Mouse (Mus musculus) limb, embryonic 14.5 days (tissue): ENCODE measurements around the gene Gm49387. TPM values are rescaled to one million over a fixed set of nuclear protein-coding genes. Genes with fewer than 3 reads are reported as not detected.

Source experiments
- ATAC-seq: fragments of 200-750 bp; cut with Nextera tagmentation; 2 replicates; pipeline ENCODE4 v1.8.0; 2017; ENCODE audit warnings: low read depth, moderate number of reproducible peaks, moderate TSS enrichment; ENCODE audit not compliant: low FRiP score
- DNase-seq: peaks from one replicate; pipeline ENCODE4 v3.0.0-alpha.2; 2015; ENCODE audit warnings: low spot score
- H3K27ac ChIP-seq: fragments of 300-500 bp; sonication (generic); replicated peaks from 2 replicates; pipeline ENCODE4 v1.5.1; 2014; ENCODE audit warnings: low read depth, mild to moderate bottlenecking, low read length, moderate library complexity, mixed read lengths
- H3K27me3 ChIP-seq: fragments of 300-500 bp; sonication (generic); 2 replicates; pipeline ENCODE4 v1.6.1; 2014; ENCODE audit warnings: low read length, mixed read lengths; ENCODE audit not compliant: control insufficient read depth, insufficient read depth
- H3K36me3 ChIP-seq: fragments of 300-500 bp; sonication (generic); 2 replicates; pipeline ENCODE4 v1.6.1; 2014; ENCODE audit warnings: mild to moderate bottlenecking, low read length, moderate library complexity, mixed read lengths; ENCODE audit not compliant: control insufficient read depth, insufficient read depth
- H3K4me1 ChIP-seq: fragments of 300-500 bp; sonication (generic); 2 replicates; pipeline ENCODE4 v1.6.1; 2014; ENCODE audit warnings: antibody characterized with exemption, low read length, mixed read lengths; ENCODE audit not compliant: control insufficient read depth, insufficient read depth
- H3K4me2 ChIP-seq: fragments of 300-500 bp; sonication (generic); replicated peaks from 2 replicates; pipeline ENCODE4 v1.6.1; 2014; ENCODE audit warnings: low read depth, mild to moderate bottlenecking, low read length, moderate library complexity; ENCODE audit not compliant: severe bottlenecking
- H3K4me3 ChIP-seq: fragments of 300-500 bp; sonication (generic); replicated peaks from 2 replicates; pipeline ENCODE4 v1.5.1; 2014; ENCODE audit warnings: low read length
- H3K9ac ChIP-seq: fragments of 300-500 bp; sonication (generic); 2 replicates; pipeline ENCODE4 v1.6.1; 2014; ENCODE audit warnings: mild to moderate bottlenecking, low read depth, low read length, moderate library complexity; ENCODE audit not compliant: severe bottlenecking
- H3K9me3 ChIP-seq: fragments of 300-500 bp; sonication (generic); 2 replicates; pipeline ENCODE4 v1.6.1; 2016; ENCODE audit warnings: low read length; ENCODE audit not compliant: control insufficient read depth
- POLR2A ChIP-seq: fragments of 200-500 bp; IDR thresholded peaks from 2 replicates; pipeline ENCODE4 v1.8.0; 2012; ENCODE audit warnings: inconsistent platforms, mild to moderate bottlenecking, moderate library complexity, borderline replicate concordance; ENCODE audit not compliant: insufficient read depth, insufficient read length; ENCODE audit errors: extremely low read depth
- WGBS: fragments of 180-500 bp; shearing (Covaris S2); extraction: QIAGEN DNeasy Blood & Tissue Kit; methylation state at CpG from one replicate; pipeline ENCODE4 v1.1.7; 2014; 5-methylcytosine and 5-hydroxymethylcytosine counted together
- polyA plus RNA-seq, 2 experiments: library from polyadenylated mRNA; depleted of rRNA in 1 of 2; stranded (reverse) in 1 of 2; unstranded in 1 of 2; fragments of >200 nt; fragmentation: Nextera tagmentation in 1 of 2; extraction: Ambion mirVana in 1 of 2; gene quantifications; 2 replicates each; pipeline versions ENCODE4 v1.2.1 to v1.2.3; 2012 to 2014

Gm49387 gene
- polyA plus RNA-seq (2012; rRNA removed) (not detected in 2 replicates), polyA plus RNA-seq (2014; fragmentation: Nextera tagmentation; extraction: Ambion mirVana) (3.0 TPM in 1 of 2 replicates, not detected in the other)

- H3K36me3 ChIP-seq: no peaks in the 10 kb centered on the region
- ATAC-seq (peak; percentile 32; the same call in 1 of the 2 replicates), DNase-seq (no peak)
- H3K27me3 ChIP-seq: no peaks in the 10 kb centered on the region
- H3K9me3 ChIP-seq: no peaks in the 10 kb centered on the region
- TF ChIP-seq POLR2A: no peak
- H3K4me2 ChIP-seq: peak within 1 kb of the TSS; percentile 76
- peak within 1 kb of the TSS; percentile 63 for H3K9ac ChIP-seq
- WGBS: 5% methylated on average over 26 of the region's 26 CpGs
- H3K4me3 ChIP-seq: peak within 1 kb of the TSS; percentile 59
- peak within 1 kb of the TSS; percentile 86 for H3K27ac ChIP-seq
- peaks cover 5% of the 10 kb centered on the region for H3K4me1 ChIP-seq
Observed at GRCm38 (mm10) chr14:31640346-31640889, at the start of gene Gm49387. TSS of gene Gm49387 (minus strand) at chr14:31640878.

- DNase-seq (no peak), ATAC-seq (no peak)
- Histone ChIP-seq H3K27me3 (no peaks in the 10 kb centered on the region), H3K4me1 (no peaks in the 10 kb centered on the region), H3K27ac (no peak overlapping the region), H3K4me2 (no peak overlapping the region), H3K9me3 (no peaks in the 10 kb centered on the region), H3K36me3 (no peaks in the 10 kb centered on the region), H3K4me3 (no peak overlapping the region), H3K9ac (no peak overlapping the region)
- WGBS: 91% methylated on average over 1 of the region's 1 CpGs
- no peak for TF ChIP-seq POLR2A
Observed at GRCm38 (mm10) chr14:31686231-31686630, 45.6 kb upstream of the Gm49387 start.

GRCm38 (mm10) chr14:31685680-31686079 lies 45.0 kb upstream of the Gm49387 start:
- 87% methylated on average over 10 of the region's 10 CpGs for WGBS
- no peak for DNase-seq
- no peak for TF ChIP-seq POLR2A
- Histone ChIP-seq H3K9ac (no peak overlapping the region), H3K27me3 (no peaks in the 10 kb centered on the region), H3K27ac (no peak overlapping the region), H3K9me3 (no peaks in the 10 kb centered on the region), H3K36me3 (no peaks in the 10 kb centered on the region), H3K4me2 (no peak overlapping the region), H3K4me1 (no peaks in the 10 kb centered on the region), H3K4me3 (no peak overlapping the region)
- no peak for ATAC-seq

GRCm38 (mm10) chr14:31684343-31685040 lies 43.8 kb upstream of the Gm49387 start:
- 66% methylated on average over 7 of the region's 7 CpGs for WGBS
- Histone ChIP-seq H3K4me2 (no peak overlapping the region), H3K36me3 (no peaks in the 10 kb centered on the region), H3K27ac (no peak overlapping the region), H3K4me1 (no peaks in the 10 kb centered on the region), H3K9ac (no peak overlapping the region), H3K9me3 (no peaks in the 10 kb centered on the region), H3K4me3 (no peak overlapping the region), H3K27me3 (no peaks in the 10 kb centered on the region)
- no peak for TF ChIP-seq POLR2A
- no peak for ATAC-seq
- DNase-seq: no peak

- H3K9me3 ChIP-seq: no peaks in the 10 kb centered on the region
- no peak overlapping the region for H3K4me2 ChIP-seq
- no peak for TF ChIP-seq POLR2A
- no peak overlapping the region for H3K4me3 ChIP-seq
- ATAC-seq (no peak), DNase-seq (no peak)
- H3K9ac ChIP-seq: no peak overlapping the region
- no peaks in the 10 kb centered on the region for H3K36me3 ChIP-seq
- H3K27ac ChIP-seq: no peak overlapping the region
- H3K4me1 ChIP-seq: no peaks in the 10 kb centered on the region
- 50% methylated on average over 1 of the region's 2 CpGs for WGBS
- no peaks in the 10 kb centered on the region for H3K27me3 ChIP-seq
Observed at GRCm38 (mm10) chr14:31683610-31684009, 42.9 kb upstream of the Gm49387 start.
